10 mouse cellular contexts compared by ENCODE assay signal in genomic region chr12:109612392-109613385, GRCm38 (mm10). TPM values are rescaled to one million over a fixed set of nuclear protein-coding genes. Genes with fewer than 3 reads are reported as not detected.
DNase-seq lines count a peak whose midpoint lies in the region; ATAC-seq and TF ChIP-seq lines count a peak whose summit lies in the region.
"Had no signal": no experiment of that assay in that cellular context is flagged by ENCODE, and none has a peak within 500 bp of the region (broad histone marks: within the 10 kb centered on the region; RNA-seq: fewer than 3 reads in every experiment).

No protein-coding gene starts in this region.

- H3K27me3 ChIP-seq in lung, embryonic 14.5 days (ENCODE audit: insufficient read depth, low read length): peaks cover 4% of the 10 kb centered on the region; the same call in 1 of the 2 replicates
- 0 out of 2 replicates have a peak, but pooled peaks cover 6% of the 10 kb centered on the region for H3K27me3 ChIP-seq in forebrain, embryonic 14.5 days (replicated peaks; ENCODE audit: control insufficient read depth, insufficient read depth, low read length)
- peaks cover 13% of the 10 kb centered on the region; the same call in 1 of the 2 replicates for H3K27me3 ChIP-seq in limb, embryonic 15.5 days
- H3K27me3 ChIP-seq in stomach, embryonic 14.5 days (ENCODE audit: control insufficient read depth, insufficient read depth, low read length): no peaks in the 10 kb centered on the region
- H3K27me3 ChIP-seq in thymus, adult 2 months (ENCODE audit: control insufficient read depth, insufficient read depth, low read length): no peaks in the 10 kb centered on the region; the same call in 1 of the 2 replicates

- peak; percentile 60 for DNase-seq in lung, embryonic 14.5 days
- DNase-seq in lung, adult 2 months: no peak
- peak; percentile 63 for DNase-seq in forebrain, embryonic 14.5 days (ENCODE audit: low spot score)
- DNase-seq in ovary, adult 18-20 months (ENCODE audit: low spot score): no peak
- no peak for DNase-seq in thymus, adult 2 months
- DNase-seq: cerebellum, postnatal 14 days had no signal

- no peak for TF ChIP-seq POLR2A in lung, adult 2 months (IDR thresholded peaks at IDR 0.05; ENCODE audit: borderline replicate concordance, extremely low read depth, low read depth, low read length)
- no peak for TF ChIP-seq POLR2A in thymus, adult 2 months (IDR thresholded peaks at IDR 0.05; ENCODE audit: control insufficient read depth, extremely low read depth, insufficient read depth, low read length, poor library complexity)

- H3K4me2 ChIP-seq in lung, embryonic 14.5 days: peak overlapping the region; percentile 39
- H3K4me2 ChIP-seq in forebrain, embryonic 14.5 days (ENCODE audit: low read length): peak overlapping the region; percentile 46
- peak overlapping the region; percentile 43 for H3K4me2 ChIP-seq in limb, embryonic 15.5 days
- peak overlapping the region; percentile 32 for H3K4me2 ChIP-seq in stomach, embryonic 14.5 days (replicated peaks; ENCODE audit: low read depth, low read length)

- WGBS in lung, embryonic 14.5 days: 47% methylated on average over 34 of the region's 34 CpGs
- 40% methylated on average over 34 of the region's 34 CpGs for WGBS in lung, adult 2 months
- WGBS in forebrain, embryonic 14.5 days: 57% methylated on average over 34 of the region's 34 CpGs
- 43% methylated on average over 34 of the region's 34 CpGs for WGBS in limb, embryonic 15.5 days
- 47% methylated on average over 34 of the region's 34 CpGs for WGBS in stomach, embryonic 14.5 days
- 50% methylated on average over 34 of the region's 34 CpGs for WGBS in thymus, adult 2 months

- H3K27ac ChIP-seq in lung, embryonic 14.5 days (ENCODE audit: low read depth): no peak overlapping the region
- H3K27ac ChIP-seq in forebrain, embryonic 14.5 days (ENCODE audit: low read depth, low read length): peak overlapping the region; percentile 39; the same call in 1 of the 2 replicates
- H3K27ac ChIP-seq in limb, embryonic 15.5 days: no peak overlapping the region
- peak overlapping the region; percentile 44; the same call in 1 of the 2 replicates for H3K27ac ChIP-seq in stomach, embryonic 14.5 days (ENCODE audit: low read length)
- no peak overlapping the region for H3K27ac ChIP-seq in thymus, adult 2 months (ENCODE audit: control insufficient read depth, insufficient read depth, low read length)
- H3K27ac ChIP-seq: macrophage had no signal

- H3K9me3 ChIP-seq in lung, embryonic 14.5 days (ENCODE audit: low read depth, low read length): no peaks in the 10 kb centered on the region
- H3K9me3 ChIP-seq in forebrain, embryonic 14.5 days (replicated peaks; ENCODE audit: control insufficient read depth, low read length): 0 out of 2 replicates have a peak, but pooled peaks cover 2% of the 10 kb centered on the region
- H3K9me3 ChIP-seq in limb, embryonic 15.5 days: no peaks in the 10 kb centered on the region
- H3K9me3 ChIP-seq in stomach, embryonic 14.5 days (ENCODE audit: control insufficient read depth, low read depth, low read length): no peaks in the 10 kb centered on the region

- H3K4me1 ChIP-seq in lung, embryonic 14.5 days (ENCODE audit: insufficient read depth): no peaks in the 10 kb centered on the region
- H3K4me1 ChIP-seq in lung, adult 2 months (ENCODE audit: control insufficient read depth, insufficient read depth, low read length): no peaks in the 10 kb centered on the region
- peaks cover 2% of the 10 kb centered on the region; the same call in 1 of the 2 replicates for H3K4me1 ChIP-seq in forebrain, embryonic 14.5 days (ENCODE audit: control insufficient read depth, insufficient read depth, low read length)
- peaks cover 23% of the 10 kb centered on the region for H3K4me1 ChIP-seq in limb, embryonic 15.5 days
- peaks cover 4% of the 10 kb centered on the region; the same call in 1 of the 2 replicates for H3K4me1 ChIP-seq in stomach, embryonic 14.5 days (ENCODE audit: control insufficient read depth, insufficient read depth, low read length)
- H3K4me1 ChIP-seq in thymus, adult 2 months (replicated peaks; ENCODE audit: control insufficient read depth, insufficient read depth, low read length): no peaks in the 10 kb centered on the region

- no peak overlapping the region for H3K4me3 ChIP-seq in lung, embryonic 14.5 days (ENCODE audit: low read depth, low read length)
- H3K4me3 ChIP-seq in lung, adult 2 months (replicated peaks; ENCODE audit: extremely low read depth, low read depth, low read length): no peak overlapping the region
- H3K4me3 ChIP-seq in forebrain, embryonic 14.5 days (ENCODE audit: low read depth, low read length): peak overlapping the region; percentile 28
- peak overlapping the region; percentile 17; the same call in 1 of the 2 replicates for H3K4me3 ChIP-seq in limb, embryonic 15.5 days
- H3K4me3 ChIP-seq in stomach, embryonic 14.5 days (ENCODE audit: low read depth, low read length): peak overlapping the region; percentile 9; the same call in 1 of the 2 replicates
- no peak overlapping the region for H3K4me3 ChIP-seq in thymus, adult 2 months (ENCODE audit: control insufficient read depth, insufficient read depth, low read length)

- no peak for ATAC-seq in lung, embryonic 14.5 days (ENCODE audit: insufficient read depth)
- ATAC-seq in forebrain, embryonic 14.5 days: no peak
- no peak for ATAC-seq in limb, embryonic 15.5 days (ENCODE audit: insufficient number of reproducible peaks, low FRiP score, low TSS enrichment, low read depth)
- ATAC-seq in stomach, embryonic 14.5 days (ENCODE audit: insufficient number of reproducible peaks, insufficient read depth, low FRiP score, low read depth): no peak
- no peak for ATAC-seq in megakaryocyte, adult 5-6 weeks (ENCODE audit: poor library complexity, severe bottlenecking)

- TF ChIP-seq CTCF in lung, embryonic 14.5 days (IDR thresholded peaks at IDR 0.05; ENCODE audit: low read depth): peak; percentile 30
- TF ChIP-seq CTCF in lung, adult 2 months (IDR thresholded peaks at IDR 0.05; ENCODE audit: insufficient read depth, low read length): no peak
- TF ChIP-seq CTCF in thymus, adult 2 months (IDR thresholded peaks at IDR 0.05; ENCODE audit: borderline replicate concordance, control insufficient read depth, extremely low read depth, insufficient read depth, low read length, poor library complexity): no peak

- H3K9ac ChIP-seq in lung, embryonic 14.5 days: no peak overlapping the region
- 0 out of 2 replicates have a peak overlapping the region, but pooled peaks have one; percentile 29 for H3K9ac ChIP-seq in forebrain, embryonic 14.5 days (ENCODE audit: low read length)
- H3K9ac ChIP-seq in limb, embryonic 15.5 days: no peak overlapping the region
- H3K9ac ChIP-seq in stomach, embryonic 14.5 days (replicated peaks; ENCODE audit: low read depth, low read length): no peak overlapping the region

- H3K36me3 ChIP-seq in lung, embryonic 14.5 days (ENCODE audit: insufficient read depth): peaks cover 71% of the 10 kb centered on the region
- peaks cover 70% of the 10 kb centered on the region for H3K36me3 ChIP-seq in forebrain, embryonic 14.5 days (ENCODE audit: control insufficient read depth, insufficient read depth, low read length)
- H3K36me3 ChIP-seq in limb, embryonic 15.5 days: peaks cover 54% of the 10 kb centered on the region
- H3K36me3 ChIP-seq in stomach, embryonic 14.5 days (ENCODE audit: control insufficient read depth, insufficient read depth, low read length): peaks cover 29% of the 10 kb centered on the region
- H3K36me3 ChIP-seq in thymus, adult 2 months (ENCODE audit: control insufficient read depth, insufficient read depth, low read length): no peaks in the 10 kb centered on the region

RNA-seq across cellular contexts. Expression of gene Rtl1, which starts 12.6 kb away (rescaled TPM):
- 1.1 and 1.3 TPM in 2 replicates for polyA plus RNA-seq in lung, embryonic 14.5 days (2014; fragmentation: Nextera tagmentation; extraction: Ambion mirVana)
- 0.02 TPM in 1 of 2 replicates, not detected in the other for polyA plus RNA-seq in lung, adult 2 months (2012; rRNA removed)
- 0.37 and 0.58 TPM in 2 replicates for polyA plus RNA-seq in forebrain, embryonic 14.5 days (2014; fragmentation: Nextera tagmentation; extraction: Ambion mirVana)
- polyA plus RNA-seq in limb, embryonic 15.5 days (2015; fragmentation: Nextera tagmentation; extraction: Ambion mirVana): 3.7 and 3.9 TPM in 2 replicates
- 2.6 and 2.8 TPM in 2 replicates for polyA plus RNA-seq in stomach, embryonic 14.5 days (2014; fragmentation: Nextera tagmentation; extraction: Ambion mirVana)
- not detected in 2 replicates for total RNA-seq in megakaryocyte, adult 5-6 weeks (2015)
- total RNA-seq in megakaryocyte, adult 5-6 weeks (2017): not detected in 2 replicates
- 0.01 TPM in 1 of 2 replicates, not detected in the other for polyA plus RNA-seq in thymus, adult 2 months (2012; rRNA removed)
- polyA plus RNA-seq: macrophage had no signal

Comparison
In these comparisons a context has a peak if more than half of its experiments do, and no peak if none do; other contexts are left out.
1. DNase-seq: peak in lung, embryonic 14.5 days (single experiment) and forebrain, embryonic 14.5 days (single experiment); none in lung, adult 2 months (single experiment), ovary, adult 18-20 months (single experiment) and thymus, adult 2 months (single experiment).
2. H3K27ac ChIP-seq: peak in forebrain, embryonic 14.5 days (single experiment) and stomach, embryonic 14.5 days (single experiment); none in lung, embryonic 14.5 days (single experiment), limb, embryonic 15.5 days (single experiment) and thymus, adult 2 months (single experiment).
3. H3K4me3 ChIP-seq: peak in forebrain, embryonic 14.5 days (single experiment), limb, embryonic 15.5 days (single experiment) and stomach, embryonic 14.5 days (single experiment); none in lung, embryonic 14.5 days (single experiment), lung, adult 2 months (single experiment) and thymus, adult 2 months (single experiment).
4. Peak in every context shown above with its lines, with median percentiles within 50 percentile points of each other: H3K4me2 ChIP-seq.